Mouse (Mus musculus) urinary bladder, adult 2 months (tissue): ENCODE measurements around the gene Glt1d1. TPM values are rescaled to one million over a fixed set of nuclear protein-coding genes. Genes with fewer than 3 reads are reported as not detected.

Experiments used
- polyA plus RNA-seq: library from polyadenylated mRNA; depleted of rRNA; stranded (reverse); fragments of >200 nt; gene quantifications from 2 replicates; pipeline ENCODE4 v1.2.3, GENCODE M21; 2012; rRNA removed

Gene Glt1d1
- polyA plus RNA-seq, 1 experiment: 0.08 TPM

Other genes starting within 250 kb of the Glt1d1 start
- 14.8 and 41.4 TPM in 2 replicates for gene Slc15a4, start 635 bp downstream of the Glt1d1 start, polyA plus RNA-seq